Mouse (Mus musculus): ENCODE data around the gene Gtf2e1. TPM values are rescaled to one million over a fixed set of nuclear protein-coding genes. Genes with fewer than 3 reads are reported as not detected.

Gene Gtf2e1
- polyA plus RNA-seq, 1 experiment from 2014 or later = 55.2 TPM

Other genes starting within 250 kb of the Gtf2e1 start
- 3.3 and 4.8 TPM in 2 replicates for gene Stxbp5l, start 154.8 kb downstream of the Gtf2e1 start, polyA plus RNA-seq (2016; fragmentation: Nextera tagmentation; extraction: Ambion mirVana)
- 45.9 and 48.4 TPM in 2 replicates for gene Rabl3, start 96 bp upstream of the Gtf2e1 start, polyA plus RNA-seq (2016; fragmentation: Nextera tagmentation; extraction: Ambion mirVana)
- gene Hgd, start 40.4 kb upstream of the Gtf2e1 start, polyA plus RNA-seq (2016; fragmentation: Nextera tagmentation; extraction: Ambion mirVana) = 0.21 and 0.31 TPM in 2 replicates
- 46.2 and 50.9 TPM in 2 replicates for gene Ndufb4, start 114.7 kb upstream of the Gtf2e1 start, polyA plus RNA-seq (2016; fragmentation: Nextera tagmentation; extraction: Ambion mirVana)
- gene Fstl1, start 237.1 kb upstream of the Gtf2e1 start, polyA plus RNA-seq (2016; fragmentation: Nextera tagmentation; extraction: Ambion mirVana) = 168 and 195 TPM in 2 replicates